Mouse (Mus musculus) megakaryocyte, embryonic 14.5 days (primary cell): ENCODE measurements at regions not wholly inside any gene's neighbourhood (a gene's known extent, or its start where the extent isn't known, plus 50 kb on each side); places are given as distances from the start of the nearest gene placed in this dataset.

ENCODE experiments used
- FLI1 ChIP-seq: IDR thresholded peaks from 2 replicates; pipeline ENCODE4 v1.6.1; 2012; ENCODE audit warnings: low read length, inconsistent platforms, mixed read lengths
- GATA1 ChIP-seq: IDR thresholded peaks from 3 replicates; pipeline ENCODE4 v1.6.1; 2012; ENCODE audit warnings: mixed read lengths, low read length, inconsistent platforms, borderline replicate concordance

- TF ChIP-seq FLI1, result no peak
- TF ChIP-seq GATA1, result no peak
These were observed 257.1 kb upstream of the Eci2 start for GRCm38 (mm10) chr13:35283959-35284358.
